Mouse (Mus musculus): Measurements from ENCODE around the gene Dpp10. TPM values are rescaled to one million over a fixed set of nuclear protein-coding genes. Genes with fewer than 3 reads are reported as not detected.

Dpp10 gene
- under 1 TPM in 1 of 2 experiments, not detected in 1; 0.03 TPM for total RNA-seq (2021)
- long read RNA-seq, experiment 1: 0 reads
- long read RNA-seq, experiment 2: 0 reads

DNA sequence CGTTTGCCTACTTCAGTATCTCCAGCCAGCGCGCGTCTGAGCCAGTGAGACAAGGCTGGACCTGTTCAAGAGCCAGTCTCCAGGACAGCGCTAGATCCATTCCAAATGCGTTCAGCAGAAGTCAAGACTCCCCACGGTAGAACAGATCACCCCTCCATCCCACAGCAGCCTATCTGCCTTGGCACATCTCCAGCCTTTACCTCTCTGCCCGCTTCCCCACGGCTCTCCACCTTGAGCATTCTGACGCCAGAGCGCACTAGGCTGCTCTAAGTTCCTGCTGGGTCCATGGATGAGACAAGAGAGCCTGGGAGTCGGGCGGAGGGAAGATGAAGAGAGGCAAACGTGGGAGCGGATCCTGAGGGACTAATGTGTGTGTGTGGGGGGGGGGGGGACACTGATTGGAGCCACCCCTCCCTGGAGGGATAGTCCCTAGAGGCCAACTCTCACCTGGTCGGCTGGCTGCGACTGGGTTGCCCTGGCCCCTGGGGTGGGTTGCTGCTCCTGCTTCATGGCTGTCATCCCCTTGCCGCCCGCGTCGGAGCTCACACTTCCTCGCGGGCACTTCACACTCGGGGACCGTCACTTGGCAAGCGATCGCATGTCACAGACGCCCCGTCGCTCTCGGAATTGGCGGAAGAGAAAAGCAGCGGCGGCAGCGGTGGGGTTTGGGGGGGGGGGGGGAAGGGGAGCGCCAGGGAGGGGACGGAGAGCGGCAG, at the start of gene Dpp10:
Dpp10 (minus strand) TSS at position 635 of the 716 bp plus-strand sequence.
- no peak for DNase-seq (ENCODE audit: low spot score in 2 of 2)

DNA sequence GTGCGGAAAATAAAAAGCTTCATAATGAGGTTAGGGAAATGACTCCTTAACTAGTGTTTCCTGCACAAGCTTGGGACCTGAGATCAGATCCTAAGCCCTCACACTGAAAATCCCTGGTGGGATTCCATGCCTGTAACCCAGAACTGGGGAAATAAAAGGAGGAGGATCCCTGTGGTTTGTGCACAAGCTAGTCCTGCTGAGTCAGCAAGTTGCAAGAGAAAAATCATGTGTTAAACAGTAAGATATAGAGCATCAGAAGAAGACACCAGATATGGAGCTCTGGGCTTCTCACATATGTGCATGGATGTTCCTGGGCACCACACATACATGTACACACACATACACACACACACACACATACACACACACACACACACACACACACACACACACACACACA, 3.2 kb upstream of the Dpp10 start:
- DNase-seq (ENCODE audit: low spot score in 2 of 2): no peak

DNA sequence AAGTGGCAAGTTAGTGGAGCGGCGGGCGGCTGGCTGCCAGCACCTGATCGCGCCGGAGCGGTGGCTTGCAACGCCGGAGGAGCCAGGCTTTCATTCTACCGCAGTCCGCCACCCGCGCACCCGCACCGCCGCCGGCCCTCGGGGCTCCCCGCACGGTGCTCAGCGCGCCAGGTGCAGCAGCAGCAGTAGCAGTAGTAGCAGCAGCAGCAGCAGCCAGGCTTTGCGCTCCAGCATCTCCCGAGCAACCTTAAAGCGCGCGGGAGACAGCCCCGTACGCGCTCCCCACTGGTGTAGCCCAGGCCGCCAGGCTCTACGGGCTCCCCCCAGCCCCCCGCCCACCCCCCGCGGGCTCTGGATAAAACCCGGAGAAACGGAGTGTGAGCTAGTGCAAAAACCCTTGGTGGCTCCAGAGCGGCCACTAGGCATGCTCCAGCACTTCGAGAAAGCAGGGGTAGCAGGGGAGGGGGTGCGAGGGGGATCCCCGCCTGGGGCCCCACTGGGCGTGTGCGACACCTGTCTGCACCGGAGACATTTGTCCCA, 472 bp upstream of the Dpp10 start:
- DNase-seq (ENCODE audit: low spot score in 2 of 2): no peak

DNA sequence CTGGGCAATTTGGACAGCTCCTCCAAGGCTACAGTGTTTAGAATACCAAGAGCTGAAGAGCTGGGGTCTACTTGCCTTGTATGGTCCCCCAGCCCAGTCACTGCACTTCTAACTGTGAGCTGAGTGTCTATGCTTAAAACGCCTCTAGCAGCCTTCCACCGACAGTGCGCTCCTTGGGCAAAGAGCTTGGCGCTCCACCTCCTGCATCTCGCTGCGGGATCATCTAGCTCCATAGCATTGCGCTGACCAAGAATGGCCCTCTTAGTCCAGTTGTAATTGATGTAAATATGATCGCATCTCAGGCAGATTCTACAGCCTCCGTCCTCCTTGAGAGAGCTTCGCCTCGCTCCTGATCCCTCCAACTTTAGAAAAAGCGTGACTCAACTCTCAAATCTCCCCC, 1.2 kb downstream of the Dpp10 start:
- DNase-seq (ENCODE audit: low spot score in 2 of 2): no peak

DNA sequence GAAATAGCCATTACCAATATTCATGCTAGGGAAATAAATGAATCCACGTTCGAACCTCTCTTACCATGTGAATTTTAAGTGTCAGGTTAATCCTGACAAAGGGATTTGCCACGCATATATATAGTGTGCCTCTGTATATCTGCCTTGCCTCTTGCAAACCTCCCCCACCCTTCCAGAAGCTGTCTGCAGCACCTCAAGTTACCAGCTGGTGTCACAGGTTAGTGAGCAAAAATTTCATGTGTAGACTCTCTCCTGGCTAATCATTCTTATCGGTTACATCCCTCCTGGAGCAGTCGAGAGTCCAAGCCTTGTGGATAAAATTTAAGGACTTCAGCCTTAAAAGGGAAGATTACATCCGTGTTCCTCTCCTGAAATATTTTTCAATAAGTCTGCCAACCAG, 1.9 kb downstream of the Dpp10 start:
- no peak for DNase-seq (ENCODE audit: low spot score in 2 of 2)

DNA sequence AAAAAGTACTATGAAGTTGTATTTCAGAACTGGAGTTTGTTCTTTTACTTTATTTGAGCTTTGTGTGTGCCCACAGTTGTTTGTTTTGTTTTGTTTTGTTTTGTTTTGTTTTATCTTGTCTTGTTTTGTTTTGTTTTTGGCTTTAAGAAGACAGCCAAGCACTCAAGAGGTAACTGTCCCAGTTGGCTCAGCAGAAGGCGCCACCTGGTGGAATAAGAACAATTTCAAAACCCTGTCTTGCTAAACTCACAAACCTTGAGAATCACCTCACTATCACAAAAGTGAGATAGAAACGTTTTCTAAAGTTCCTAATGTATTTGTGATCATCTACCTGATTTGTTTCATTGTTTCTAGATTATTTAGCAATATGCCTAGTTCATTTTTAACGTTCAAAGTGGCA, 3.8 kb downstream of the Dpp10 start:
- DNase-seq (ENCODE audit: low spot score in 2 of 2): no peak

DNA sequence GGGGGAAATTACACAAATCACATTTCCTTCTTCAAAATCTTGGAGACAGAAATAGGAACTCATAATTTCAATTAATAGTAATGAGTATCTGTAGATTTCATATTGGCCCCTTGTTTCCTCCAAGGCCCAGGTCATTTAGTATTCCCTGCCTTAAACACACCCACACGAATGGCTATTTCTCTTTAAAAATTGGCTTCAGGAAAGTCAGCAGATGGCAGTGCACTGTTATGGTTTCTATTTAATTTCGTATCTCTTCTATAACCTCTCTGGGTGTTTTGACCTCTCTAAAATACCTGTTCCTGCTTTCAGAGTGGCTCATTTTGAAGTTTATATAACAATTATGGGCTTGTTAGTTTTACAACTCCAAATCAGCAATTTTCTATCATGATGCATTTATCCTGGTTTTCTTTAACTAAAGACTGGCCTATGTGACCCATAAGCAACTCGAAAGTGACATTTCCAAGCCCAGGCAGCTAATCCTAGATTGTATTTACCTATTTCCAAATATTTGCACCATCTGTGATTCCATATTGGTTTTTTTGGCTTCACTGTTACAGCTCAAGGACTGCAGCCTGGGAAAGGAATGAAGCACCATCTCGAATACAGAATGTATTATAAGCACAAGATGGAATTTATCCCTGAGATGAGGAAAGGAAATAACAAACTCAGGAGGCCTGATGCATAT, 9.9 kb downstream of the Dpp10 start:
- DNase-seq (ENCODE audit: low spot score in 2 of 2): no peak

DNA sequence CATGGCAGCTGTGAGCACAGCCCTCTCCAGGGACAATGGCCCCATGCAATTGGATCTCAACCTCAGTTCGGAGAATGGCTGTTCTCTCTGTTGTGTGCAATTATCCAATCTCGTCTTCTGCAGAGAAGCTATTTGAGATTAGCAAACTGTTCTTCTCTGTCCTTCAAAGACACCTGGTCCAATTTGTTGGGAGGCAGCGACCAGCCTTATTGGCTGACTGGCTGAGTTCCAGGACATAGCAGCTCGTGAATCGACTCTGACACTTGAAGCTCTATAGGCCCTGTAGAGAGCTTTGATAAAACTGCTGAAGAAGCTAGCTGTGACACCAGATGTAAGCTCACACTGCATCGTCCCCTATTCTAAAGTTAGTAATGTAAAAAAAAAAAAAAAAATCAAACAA, 12.7 kb downstream of the Dpp10 start:
- no peak for DNase-seq (ENCODE audit: low spot score in 2 of 2)

DNA sequence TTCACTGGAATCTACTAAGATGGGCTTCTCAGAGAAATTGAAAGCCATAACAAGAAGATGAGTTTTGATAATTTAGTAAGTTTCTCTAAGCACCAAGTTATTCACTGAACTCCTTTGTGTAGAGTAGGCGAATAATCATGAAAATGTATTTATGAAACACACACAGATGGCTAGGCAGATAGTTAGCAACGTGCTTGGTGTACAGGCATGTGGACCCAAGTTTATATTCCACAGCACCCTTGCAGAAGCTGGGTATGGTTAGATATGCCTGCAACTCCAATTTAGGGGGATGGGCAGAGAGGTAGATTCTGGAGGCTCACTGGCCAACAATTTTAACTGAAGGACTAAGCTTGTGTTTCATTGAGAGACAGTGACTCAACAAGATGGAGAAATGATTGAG, 13.4 kb downstream of the Dpp10 start:
- DNase-seq (ENCODE audit: low spot score in 2 of 2): no peak

DNA sequence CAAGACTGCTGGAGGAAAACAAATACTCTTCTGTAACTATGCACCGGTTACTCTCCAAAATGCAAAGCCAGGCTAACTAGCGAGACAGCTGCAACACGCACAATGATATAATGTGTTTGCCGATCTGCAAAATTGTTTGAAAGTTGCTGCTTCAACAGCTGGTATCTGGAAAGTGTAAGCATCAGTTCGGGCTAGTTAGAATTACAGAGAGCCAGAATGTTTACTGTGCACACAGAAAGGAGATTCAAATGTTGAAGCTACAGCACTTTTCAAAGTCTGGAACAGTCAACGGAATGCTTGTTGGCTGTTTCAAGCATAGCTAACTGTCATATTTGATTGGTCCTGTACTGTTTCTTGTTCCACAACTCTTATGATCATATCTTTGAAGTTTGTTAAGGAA, 42.6 kb downstream of the Dpp10 start:
- no peak for DNase-seq (ENCODE audit: low spot score in 2 of 2)

DNA sequence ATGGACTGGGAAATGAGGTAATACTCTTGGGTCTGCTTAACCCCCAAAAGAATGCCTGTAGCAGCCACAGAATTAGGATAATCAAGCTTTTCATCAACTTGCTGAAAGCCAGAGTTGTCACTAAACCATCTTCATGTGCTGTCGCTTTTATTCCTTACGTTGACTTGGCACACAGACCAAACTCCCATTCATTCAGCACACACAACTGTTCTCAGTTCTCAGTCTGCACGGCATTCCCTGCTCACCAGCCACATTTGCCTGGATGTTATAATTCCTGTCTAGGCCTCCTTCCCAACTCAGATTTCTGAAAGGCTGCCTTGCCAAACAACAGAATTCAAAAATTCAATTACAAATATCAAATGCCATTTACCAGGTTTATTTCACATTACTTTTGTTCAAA, 49.6 kb downstream of the Dpp10 start:
- no peak for DNase-seq (ENCODE audit: low spot score in 2 of 2)

DNA sequence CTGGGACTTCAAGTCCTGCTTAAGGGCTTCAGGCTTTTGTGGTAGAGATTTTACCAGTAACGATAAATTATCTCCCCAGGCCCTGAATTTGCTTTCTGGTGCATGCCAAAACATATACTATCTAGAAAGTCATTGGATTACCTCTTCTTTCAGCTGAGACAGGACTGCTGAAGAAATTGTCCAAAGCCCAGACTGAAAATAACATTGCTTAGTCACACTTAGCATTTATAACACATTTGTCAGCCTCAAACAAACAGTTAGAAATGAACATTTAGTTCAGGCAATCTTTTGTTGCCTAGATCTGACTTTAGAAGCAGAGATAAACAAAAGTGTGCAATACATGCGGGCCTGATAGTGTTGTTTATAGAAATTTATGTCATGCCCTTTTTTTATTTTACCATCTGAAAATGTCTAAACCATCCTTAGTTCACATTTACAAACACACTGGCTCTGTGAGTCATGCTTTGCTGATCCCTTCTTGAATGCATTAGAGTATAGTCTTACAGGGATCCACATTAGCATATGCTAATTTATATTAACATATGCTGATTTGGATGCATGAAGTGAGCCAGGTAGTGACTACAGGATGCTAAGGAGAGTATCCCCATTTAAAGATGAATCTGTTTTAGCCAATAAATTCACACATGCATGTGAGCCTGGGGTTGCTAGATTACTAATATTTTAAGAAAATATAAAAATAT, 59.9 kb downstream of the Dpp10 start:
- DNase-seq (ENCODE audit: low spot score in 2 of 2): no peak

DNA sequence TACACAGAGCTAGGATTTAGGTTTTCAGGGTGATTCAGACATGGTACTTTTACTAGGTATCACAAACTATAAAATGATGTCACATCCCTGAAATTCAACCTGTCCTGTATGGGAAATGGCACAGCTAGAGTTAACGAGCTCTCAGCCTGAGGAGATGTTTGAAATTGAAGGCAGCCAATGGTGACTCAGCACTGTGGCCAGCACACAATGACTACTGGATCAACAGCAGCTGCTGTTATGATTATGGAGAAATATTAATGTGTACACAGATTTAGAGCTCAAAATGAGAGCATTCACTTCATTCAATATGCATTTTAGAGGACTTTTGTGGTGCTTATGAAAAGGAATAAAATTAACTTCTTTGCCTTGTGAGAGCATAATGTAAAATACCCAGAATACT, 66.8 kb downstream of the Dpp10 start:
- DNase-seq (ENCODE audit: low spot score in 2 of 2): no peak

DNA sequence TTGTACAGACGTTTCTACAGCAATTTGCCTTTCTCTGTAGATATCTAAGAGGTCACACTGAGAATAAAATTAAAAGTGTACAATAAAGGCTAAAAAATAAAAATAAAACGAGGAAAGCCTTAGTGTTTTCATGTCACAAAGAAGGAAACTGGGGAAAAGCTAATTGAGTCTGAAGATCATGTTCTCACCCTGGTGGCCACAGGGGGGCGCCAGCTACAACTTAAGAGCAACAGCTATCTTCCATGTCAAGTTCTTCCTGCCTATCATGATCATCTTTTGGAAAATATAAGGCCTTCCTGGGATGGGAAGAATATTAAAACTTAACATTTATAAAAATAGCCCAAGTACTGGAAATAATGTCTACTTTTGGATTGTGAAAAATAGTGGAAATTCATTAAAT, 70.7 kb downstream of the Dpp10 start:
- DNase-seq (ENCODE audit: low spot score in 2 of 2): peak in 1 of 2 experiments; percentile 9

DNA sequence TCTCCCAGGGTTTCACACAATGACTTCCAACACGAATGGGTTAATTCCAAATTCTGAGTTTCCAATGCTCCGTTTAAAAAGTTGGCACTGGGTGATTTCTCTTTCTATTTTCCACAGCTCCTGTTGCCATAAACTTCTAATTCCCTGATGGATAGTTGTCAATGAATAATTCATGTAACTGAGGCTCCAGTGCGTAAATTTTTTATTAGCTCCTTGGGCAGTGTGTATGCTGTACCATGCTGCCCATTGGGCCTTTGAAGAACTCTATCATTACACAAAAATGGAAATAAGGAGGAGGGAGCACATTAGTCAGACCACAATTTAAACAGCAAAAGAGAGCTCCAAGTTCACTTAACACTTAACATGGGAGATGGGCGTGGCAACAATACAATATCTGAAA, 99.2 kb downstream of the Dpp10 start:
- DNase-seq (ENCODE audit: low spot score in 2 of 2): no peak

DNA sequence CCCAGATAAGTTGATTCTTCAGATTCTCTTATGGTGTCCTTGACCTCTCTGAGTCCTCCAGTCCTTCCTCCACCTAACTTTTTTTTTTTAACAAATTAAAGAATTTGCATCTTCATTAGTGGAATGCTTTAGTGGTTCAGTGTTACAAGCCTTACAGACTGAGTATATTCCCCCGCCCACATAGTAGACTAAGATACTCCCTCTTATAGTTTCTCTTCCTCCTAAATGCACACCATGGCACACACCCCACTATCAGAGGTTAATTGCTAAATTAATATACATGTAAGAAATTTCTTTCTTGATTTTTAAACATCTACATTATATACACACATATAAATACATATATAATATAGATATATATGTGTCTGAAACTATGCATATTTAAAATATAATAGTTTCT, 104.5 kb downstream of the Dpp10 start:
- DNase-seq (ENCODE audit: low spot score in 2 of 2): no peak

DNA sequence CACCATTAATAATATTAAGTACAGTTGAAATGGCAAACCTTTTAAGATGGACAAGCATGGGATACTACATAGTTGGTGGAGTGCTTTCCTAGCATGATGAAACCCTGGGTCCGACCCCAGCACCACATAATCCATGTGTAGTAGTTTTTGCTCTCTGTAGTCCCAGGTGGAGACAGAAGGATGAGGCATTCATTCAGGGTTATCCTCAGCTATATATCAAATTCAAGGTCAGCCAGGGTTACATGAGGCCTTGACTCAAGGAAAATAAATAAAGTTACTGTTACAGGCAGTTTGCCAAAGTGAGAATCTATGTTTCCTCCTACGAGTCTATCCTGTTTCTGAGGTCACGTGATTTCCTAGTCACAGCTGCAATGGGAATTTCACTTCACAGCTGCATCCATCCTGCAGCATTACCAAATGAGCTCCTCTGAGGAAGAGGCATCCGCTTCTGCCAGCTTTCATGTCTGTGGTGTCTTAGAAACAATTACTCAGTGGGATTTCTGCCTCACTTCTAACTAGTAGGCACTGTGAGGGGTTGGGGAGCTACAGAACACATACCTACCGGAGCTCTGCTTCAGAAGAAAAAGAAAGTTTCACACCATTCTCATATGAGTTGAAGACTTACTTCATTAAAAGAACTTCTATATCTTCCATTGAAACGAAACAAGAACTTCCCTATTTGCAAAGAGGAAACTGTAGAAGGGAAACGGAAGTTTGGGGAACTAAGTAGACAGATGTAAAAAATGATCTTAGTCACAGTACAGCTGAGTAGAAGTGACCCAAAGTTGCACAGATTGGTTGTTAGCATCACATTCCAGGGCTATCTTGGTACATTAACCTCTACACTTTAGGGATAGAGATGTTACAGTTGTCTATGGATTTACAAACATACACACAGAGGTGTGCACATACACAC, 111.3 kb downstream of the Dpp10 start:
- no peak for DNase-seq (ENCODE audit: low spot score in 2 of 2)

DNA sequence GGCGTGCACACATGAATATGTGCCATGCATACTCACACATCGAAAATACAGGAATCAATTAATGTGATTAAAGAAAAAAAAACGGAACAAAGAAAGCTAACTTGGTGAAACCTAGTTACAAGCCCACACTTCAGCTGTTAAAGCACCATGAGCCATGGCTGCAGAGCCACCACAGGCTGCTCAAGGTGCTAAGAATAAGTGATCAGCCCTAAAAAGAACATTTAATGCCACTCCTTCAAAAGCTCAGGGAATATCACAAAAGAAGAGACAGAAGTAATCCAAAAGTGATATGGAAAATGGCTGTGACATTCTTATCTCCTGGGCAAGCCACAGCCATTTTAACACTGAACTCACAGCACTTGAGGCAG, 117.4 kb downstream of the Dpp10 start:
- no peak for DNase-seq (ENCODE audit: low spot score in 2 of 2)

DNA sequence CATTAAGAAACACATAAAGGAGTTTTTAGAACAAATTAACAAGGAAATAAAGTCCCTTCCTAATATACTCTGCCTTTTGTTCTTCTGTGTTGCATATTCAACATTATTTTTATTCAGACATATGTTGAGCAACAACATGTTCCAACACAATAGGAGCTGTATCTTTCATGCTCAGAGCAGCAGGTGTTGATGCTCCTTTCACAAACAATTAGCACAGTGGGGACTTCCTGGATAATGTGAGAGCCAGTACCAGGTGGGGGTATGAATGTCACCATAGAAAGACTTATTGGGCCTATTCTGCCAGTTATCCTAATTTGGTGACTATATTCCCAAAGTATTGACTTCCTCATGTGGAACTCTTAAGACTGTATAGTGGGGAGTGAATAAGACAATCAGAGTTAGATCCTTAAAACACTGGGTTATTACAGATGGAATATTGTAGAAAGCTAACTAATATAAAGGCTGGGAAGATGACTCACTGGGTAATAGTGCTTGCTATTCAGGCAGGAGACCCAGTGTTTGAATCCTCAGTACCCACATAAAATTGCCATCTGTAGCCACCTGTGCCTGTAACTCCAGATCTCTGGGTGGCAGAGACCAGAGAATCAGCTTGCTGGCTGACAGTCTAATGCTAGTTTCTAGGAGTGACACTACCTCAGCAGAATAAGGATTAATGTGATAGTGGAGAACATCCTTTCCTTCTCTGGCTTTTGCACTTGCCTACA, 117.9 kb downstream of the Dpp10 start:
- DNase-seq (ENCODE audit: low spot score in 2 of 2): no peak

DNA sequence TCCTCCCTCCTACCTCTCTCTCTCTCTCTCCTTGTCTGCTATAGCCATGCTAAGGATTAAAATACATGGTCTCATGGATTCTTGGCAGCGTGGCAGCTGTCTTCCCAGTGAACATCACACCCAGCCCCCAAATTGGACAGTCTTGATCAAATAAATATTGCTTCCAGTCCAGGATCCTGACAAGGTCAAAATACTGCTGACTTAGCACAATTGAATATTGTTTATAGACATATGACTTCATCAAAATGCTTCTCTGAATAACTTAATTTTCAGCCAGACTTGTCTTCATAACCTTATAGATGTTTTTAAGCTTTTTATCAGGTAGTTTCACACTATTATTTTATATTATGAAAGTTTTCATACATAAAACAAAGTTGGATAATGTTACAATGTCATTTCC, 120.5 kb downstream of the Dpp10 start:
- no peak for DNase-seq (ENCODE audit: low spot score in 2 of 2)

Measured in gastrocnemius, postnatal 4 days (tissue).